Mouse (Mus musculus): ENCODE data around the gene Bend7. TPM values are rescaled to one million over a fixed set of nuclear protein-coding genes. Genes with fewer than 3 reads are reported as not detected.

Gene Bend7
- polyA plus RNA-seq, 1 experiment from 2014 or later: 6.8 TPM

DNA sequence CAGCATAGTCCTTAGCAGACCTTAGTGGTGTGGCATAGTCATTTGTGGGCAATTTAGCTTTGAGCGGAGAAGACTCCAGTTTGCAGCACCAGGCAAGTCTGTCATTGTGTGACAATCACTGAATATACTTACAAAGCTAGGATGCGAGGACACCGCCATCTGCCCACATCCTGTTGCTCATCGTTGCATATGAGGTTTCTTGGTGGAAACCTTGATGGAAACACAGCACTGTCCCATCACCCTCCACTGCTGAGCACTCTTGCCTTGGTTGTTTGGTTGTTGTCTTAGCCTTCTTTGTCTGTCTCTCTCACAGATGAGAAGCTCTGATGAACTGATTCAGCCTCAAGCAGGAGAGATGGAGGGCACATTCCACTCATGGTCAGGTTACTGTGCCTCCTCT, 12.5 kb downstream of the Bend7 start:
- DNase-seq (no peak), ATAC-seq (ENCODE audit: low FRiP score, low TSS enrichment) (no peak)
- 95% methylated on average over 4 of the region's 4 CpGs for WGBS
- Histone ChIP-seq H3K4me1 (ENCODE audit: control insufficient read depth, insufficient read depth, low read length) (no peaks in the 10 kb centered on the region), H3K4me3 (replicated peaks; ENCODE audit: low read depth, low read length) (no peak overlapping the region), H3K27me3 (ENCODE audit: control insufficient read depth, insufficient read depth, low read length) (no peaks in the 10 kb centered on the region), H3K27ac (replicated peaks; ENCODE audit: low read depth, low read length) (no peak overlapping the region), H3K9me3 (ENCODE audit: control insufficient read depth, low read length) (no peaks in the 10 kb centered on the region), H3K4me2 (ENCODE audit: low read length) (no peak overlapping the region), H3K36me3 (ENCODE audit: control insufficient read depth, insufficient read depth, low read length) (no peaks in the 10 kb centered on the region), H3K9ac (replicated peaks; ENCODE audit: low read length) (no peak overlapping the region)

- H3K36me3 ChIP-seq (ENCODE audit: control insufficient read depth, insufficient read depth, low read length): no peaks in the 10 kb centered on the region
- no peak overlapping the region for H3K4me3 ChIP-seq (replicated peaks; ENCODE audit: low read depth, low read length)
- H3K9me3 ChIP-seq (ENCODE audit: control insufficient read depth, low read length): no peaks in the 10 kb centered on the region
- H3K27ac ChIP-seq (replicated peaks; ENCODE audit: low read depth, low read length): no peak overlapping the region
- H3K27me3 ChIP-seq (ENCODE audit: control insufficient read depth, insufficient read depth, low read length): no peaks in the 10 kb centered on the region
- no peak overlapping the region for H3K4me2 ChIP-seq (ENCODE audit: low read length)
- no peak for DNase-seq
- WGBS: 87% methylated on average over 1 of the region's 1 CpGs
- no peaks in the 10 kb centered on the region for H3K4me1 ChIP-seq (ENCODE audit: control insufficient read depth, insufficient read depth, low read length)
- no peak overlapping the region for H3K9ac ChIP-seq (replicated peaks; ENCODE audit: low read length)
- no peak for ATAC-seq (ENCODE audit: low FRiP score, low TSS enrichment)
Observed at GRCm38 (mm10) chr2:4733971-4734370, 16.3 kb downstream of the Bend7 start.

- no peaks in the 10 kb centered on the region for H3K27me3 ChIP-seq (ENCODE audit: control insufficient read depth, insufficient read depth, low read length)
- H3K4me3 ChIP-seq (replicated peaks; ENCODE audit: low read depth, low read length): no peak overlapping the region
- H3K4me1 ChIP-seq (ENCODE audit: control insufficient read depth, insufficient read depth, low read length): no peaks in the 10 kb centered on the region
- no peak overlapping the region for H3K4me2 ChIP-seq (ENCODE audit: low read length)
- 85% methylated on average over 7 of the region's 7 CpGs for WGBS
- no peaks in the 10 kb centered on the region for H3K36me3 ChIP-seq (ENCODE audit: control insufficient read depth, insufficient read depth, low read length)
- no peak overlapping the region for H3K9ac ChIP-seq (replicated peaks; ENCODE audit: low read length)
- H3K9me3 ChIP-seq (ENCODE audit: control insufficient read depth, low read length): no peaks in the 10 kb centered on the region
- DNase-seq (no peak), ATAC-seq (ENCODE audit: low FRiP score, low TSS enrichment) (no peak)
- H3K27ac ChIP-seq (replicated peaks; ENCODE audit: low read depth, low read length): no peak overlapping the region
Observed at GRCm38 (mm10) chr2:4736095-4736797, 18.6 kb downstream of the Bend7 start.

DNA sequence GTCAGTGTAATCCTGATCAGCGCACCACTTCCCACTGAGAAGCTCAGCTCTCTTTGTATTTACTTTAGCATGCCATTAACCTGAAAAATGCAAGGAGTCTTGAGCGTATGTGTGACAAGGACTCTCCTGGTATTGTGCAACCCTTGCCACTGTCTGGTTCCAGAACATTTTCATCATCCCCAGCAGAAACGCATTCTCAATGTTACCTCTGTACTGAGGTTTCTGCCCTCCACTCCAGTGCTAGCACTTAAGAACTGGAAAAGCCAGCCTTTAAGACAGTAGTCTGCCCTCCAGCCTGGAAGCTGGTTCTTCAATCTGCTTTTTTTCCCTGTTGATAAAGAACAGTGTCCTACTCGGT, 19.1 kb downstream of the Bend7 start:
- H3K9me3 ChIP-seq (ENCODE audit: control insufficient read depth, low read length): no peaks in the 10 kb centered on the region
- WGBS: 82% methylated on average over 4 of the region's 4 CpGs
- no peak overlapping the region for H3K9ac ChIP-seq (replicated peaks; ENCODE audit: low read length)
- no peak overlapping the region for H3K4me3 ChIP-seq (replicated peaks; ENCODE audit: low read depth, low read length)
- no peaks in the 10 kb centered on the region for H3K36me3 ChIP-seq (ENCODE audit: control insufficient read depth, insufficient read depth, low read length)
- ATAC-seq (ENCODE audit: low FRiP score, low TSS enrichment): no peak
- no peaks in the 10 kb centered on the region for H3K4me1 ChIP-seq (ENCODE audit: control insufficient read depth, insufficient read depth, low read length)
- H3K27me3 ChIP-seq (ENCODE audit: control insufficient read depth, insufficient read depth, low read length): no peaks in the 10 kb centered on the region
- no peak overlapping the region for H3K27ac ChIP-seq (replicated peaks; ENCODE audit: low read depth, low read length)
- DNase-seq: no peak
- H3K4me2 ChIP-seq (ENCODE audit: low read length): no peak overlapping the region

DNA sequence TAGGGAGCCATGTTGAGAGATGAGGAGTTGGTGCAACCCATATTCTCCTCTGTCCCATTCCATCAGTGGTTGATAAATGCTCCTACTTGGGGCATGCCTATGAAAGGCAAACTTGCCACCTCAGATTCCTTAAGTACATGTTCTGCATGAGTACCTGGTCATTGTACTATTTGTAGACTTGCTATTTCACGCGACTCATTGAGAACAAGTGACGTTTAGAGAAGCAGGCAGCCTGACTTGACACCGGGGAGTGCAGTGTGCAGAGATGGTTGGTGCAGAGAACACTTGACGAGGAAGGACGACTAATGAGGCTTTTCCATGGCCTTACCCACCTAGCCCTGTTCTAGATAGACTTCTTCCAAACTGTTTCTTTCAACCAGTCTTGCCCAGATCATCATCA, 34.3 kb downstream of the Bend7 start:
- Histone ChIP-seq H3K36me3 (ENCODE audit: control insufficient read depth, insufficient read depth, low read length) (no peaks in the 10 kb centered on the region), H3K4me2 (ENCODE audit: low read length) (no peak overlapping the region), H3K27ac (replicated peaks; ENCODE audit: low read depth, low read length) (no peak overlapping the region), H3K9me3 (ENCODE audit: control insufficient read depth, low read length) (no peaks in the 10 kb centered on the region), H3K27me3 (ENCODE audit: control insufficient read depth, insufficient read depth, low read length) (no peaks in the 10 kb centered on the region), H3K4me3 (replicated peaks; ENCODE audit: low read depth, low read length) (no peak overlapping the region), H3K4me1 (ENCODE audit: control insufficient read depth, insufficient read depth, low read length) (no peaks in the 10 kb centered on the region), H3K9ac (replicated peaks; ENCODE audit: low read length) (no peak overlapping the region)
- ATAC-seq (ENCODE audit: low FRiP score, low TSS enrichment): no peak
- DNase-seq: no peak
- WGBS: 83% methylated on average over 6 of the region's 6 CpGs

DNA sequence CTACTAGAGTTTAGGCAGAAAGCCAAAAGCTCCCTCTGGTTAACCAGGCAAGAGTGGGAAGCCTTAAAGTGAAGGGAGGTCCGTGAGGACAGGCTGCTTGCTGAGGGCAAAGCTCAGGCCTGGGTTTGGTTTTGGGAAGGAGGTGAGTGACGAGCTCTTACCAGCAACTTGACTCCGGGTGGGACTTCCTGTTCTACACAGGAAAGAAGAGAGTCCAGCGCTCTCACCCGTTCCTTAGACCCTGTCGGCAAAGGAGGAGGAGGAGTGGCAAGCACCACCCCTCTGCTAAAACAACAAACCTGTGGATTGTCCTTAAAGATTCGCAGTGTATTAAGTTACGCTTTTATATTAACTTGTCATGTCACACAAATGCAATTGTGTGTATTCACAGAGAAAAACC, 38.1 kb downstream of the Bend7 start:
- Histone ChIP-seq H3K27ac (replicated peaks; ENCODE audit: low read depth, low read length) (no peak overlapping the region), H3K4me1 (ENCODE audit: control insufficient read depth, insufficient read depth, low read length) (no peaks in the 10 kb centered on the region), H3K9me3 (ENCODE audit: control insufficient read depth, low read length) (no peaks in the 10 kb centered on the region), H3K4me2 (ENCODE audit: low read length) (no peak overlapping the region), H3K9ac (replicated peaks; ENCODE audit: low read length) (no peak overlapping the region), H3K36me3 (ENCODE audit: control insufficient read depth, insufficient read depth, low read length) (no peaks in the 10 kb centered on the region), H3K27me3 (ENCODE audit: control insufficient read depth, insufficient read depth, low read length) (no peaks in the 10 kb centered on the region), H3K4me3 (replicated peaks; ENCODE audit: low read depth, low read length) (no peak overlapping the region)
- ATAC-seq (ENCODE audit: low FRiP score, low TSS enrichment) (no peak), DNase-seq (no peak)
- 86% methylated on average over 8 of the region's 8 CpGs for WGBS

GRCm38 (mm10) chr2:4757218-4757617, 39.6 kb downstream of the Bend7 start:
- Histone ChIP-seq H3K9me3 (ENCODE audit: control insufficient read depth, low read length) (no peaks in the 10 kb centered on the region), H3K4me2 (ENCODE audit: low read length) (no peak overlapping the region), H3K36me3 (ENCODE audit: control insufficient read depth, insufficient read depth, low read length) (no peaks in the 10 kb centered on the region), H3K9ac (replicated peaks; ENCODE audit: low read length) (no peak overlapping the region), H3K27ac (replicated peaks; ENCODE audit: low read depth, low read length) (no peak overlapping the region), H3K4me3 (replicated peaks; ENCODE audit: low read depth, low read length) (no peak overlapping the region), H3K4me1 (ENCODE audit: control insufficient read depth, insufficient read depth, low read length) (no peaks in the 10 kb centered on the region), H3K27me3 (ENCODE audit: control insufficient read depth, insufficient read depth, low read length) (no peaks in the 10 kb centered on the region)
- no peak for ATAC-seq (ENCODE audit: low FRiP score, low TSS enrichment)
- WGBS: 87% methylated on average over 3 of the region's 3 CpGs
- no peak for DNase-seq

GRCm38 (mm10) chr2:4760741-4761140, 43.1 kb downstream of the Bend7 start:
- no peaks in the 10 kb centered on the region for H3K4me1 ChIP-seq (ENCODE audit: control insufficient read depth, insufficient read depth, low read length)
- H3K36me3 ChIP-seq (ENCODE audit: control insufficient read depth, insufficient read depth, low read length): no peaks in the 10 kb centered on the region
- H3K27ac ChIP-seq (replicated peaks; ENCODE audit: low read depth, low read length): no peak overlapping the region
- 87% methylated on average over 5 of the region's 5 CpGs for WGBS
- DNase-seq (no peak), ATAC-seq (ENCODE audit: low FRiP score, low TSS enrichment) (no peak)
- no peaks in the 10 kb centered on the region for H3K27me3 ChIP-seq (ENCODE audit: control insufficient read depth, insufficient read depth, low read length)
- no peak overlapping the region for H3K4me3 ChIP-seq (replicated peaks; ENCODE audit: low read depth, low read length)
- H3K4me2 ChIP-seq (ENCODE audit: low read length): no peak overlapping the region
- H3K9ac ChIP-seq (replicated peaks; ENCODE audit: low read length): no peak overlapping the region
- H3K9me3 ChIP-seq (ENCODE audit: control insufficient read depth, low read length): no peaks in the 10 kb centered on the region

DNA sequence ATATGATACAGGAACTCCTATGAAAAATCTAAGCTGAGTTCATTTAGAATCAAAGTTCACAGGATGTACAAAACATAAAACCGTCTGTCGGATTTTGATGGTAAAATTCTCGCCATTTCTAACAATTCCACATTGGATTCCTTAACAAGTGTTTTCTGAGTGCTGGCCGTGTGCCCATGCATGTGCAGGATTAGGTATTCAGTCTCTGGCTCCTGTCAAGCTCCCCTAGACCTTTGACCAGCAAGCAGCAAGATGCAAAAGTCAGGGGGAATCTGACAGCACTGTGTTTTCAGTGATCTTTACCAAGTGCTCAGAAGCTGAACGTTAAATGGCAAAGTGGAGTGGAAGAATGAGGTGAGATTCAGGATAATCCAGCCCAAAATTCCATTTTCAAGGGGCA, 44.3 kb downstream of the Bend7 start:
- Histone ChIP-seq H3K36me3 (ENCODE audit: control insufficient read depth, insufficient read depth, low read length) (no peaks in the 10 kb centered on the region), H3K9ac (replicated peaks; ENCODE audit: low read length) (no peak overlapping the region), H3K4me3 (replicated peaks; ENCODE audit: low read depth, low read length) (no peak overlapping the region), H3K4me2 (ENCODE audit: low read length) (no peak overlapping the region), H3K27ac (replicated peaks; ENCODE audit: low read depth, low read length) (no peak overlapping the region), H3K9me3 (ENCODE audit: control insufficient read depth, low read length) (no peaks in the 10 kb centered on the region), H3K4me1 (ENCODE audit: control insufficient read depth, insufficient read depth, low read length) (no peaks in the 10 kb centered on the region), H3K27me3 (ENCODE audit: control insufficient read depth, insufficient read depth, low read length) (no peaks in the 10 kb centered on the region)
- DNase-seq (no peak), ATAC-seq (ENCODE audit: low FRiP score, low TSS enrichment) (no peak)
- 86% methylated on average over 5 of the region's 5 CpGs for WGBS
